Mouse (Mus musculus) midbrain, embryonic 16.5 days (tissue): ENCODE results near the gene Gdf15. TPM values are rescaled to one million over a fixed set of nuclear protein-coding genes. Genes with fewer than 3 reads are reported as not detected.

Source experiments
- ATAC-seq: fragments of 200-750 bp; cut with Nextera tagmentation; 2 replicates; pipeline ENCODE4 v1.8.0; 2017; ENCODE audit warnings: moderate TSS enrichment
- H3K27ac ChIP-seq: fragments of 300-500 bp; sonication (generic); 2 replicates; pipeline ENCODE4 v1.5.1; 2014; ENCODE audit warnings: mild to moderate bottlenecking, low read length, mixed read lengths
- H3K27me3 ChIP-seq: fragments of 300-500 bp; sonication (generic); 2 replicates; pipeline ENCODE4 v1.6.1; 2014; ENCODE audit warnings: low read depth, low read length, mixed read lengths; ENCODE audit not compliant: control insufficient read depth, insufficient read depth
- H3K36me3 ChIP-seq: fragments of 300-500 bp; sonication (generic); 2 replicates; pipeline ENCODE4 v1.6.1; 2014; ENCODE audit warnings: mild to moderate bottlenecking, low read length, moderate library complexity, mixed read lengths; ENCODE audit not compliant: control insufficient read depth, insufficient read depth
- H3K4me1 ChIP-seq: fragments of 300-500 bp; sonication (generic); 2 replicates; pipeline ENCODE4 v1.6.1; 2014; ENCODE audit warnings: mild to moderate bottlenecking, low read length, mixed read lengths; ENCODE audit not compliant: control insufficient read depth, insufficient read depth
- H3K4me2 ChIP-seq: fragments of 300-500 bp; sonication (generic); 2 replicates; pipeline ENCODE4 v1.6.1; 2014; ENCODE audit warnings: mild to moderate bottlenecking, low read length, mixed read lengths
- H3K4me3 ChIP-seq: fragments of 300-500 bp; sonication (generic); 2 replicates; pipeline ENCODE4 v1.5.1; 2014; ENCODE audit warnings: low read depth, mild to moderate bottlenecking, low read length, moderate library complexity, mixed read lengths
- H3K9ac ChIP-seq: fragments of 300-500 bp; sonication (generic); 2 replicates; pipeline ENCODE4 v1.6.1; 2014; ENCODE audit warnings: low read depth, low read length, mixed read lengths
- H3K9me3 ChIP-seq: fragments of 300-500 bp; sonication (generic); replicated peaks from 2 replicates; pipeline ENCODE4 v1.6.1; 2014; ENCODE audit warnings: mild to moderate bottlenecking, low read length, mixed read lengths; ENCODE audit not compliant: control insufficient read depth, poor library complexity, severe bottlenecking
- WGBS: fragments of 180-500 bp; shearing (Covaris S2); extraction: QIAGEN DNeasy Blood & Tissue Kit; methylation state at CpG from one replicate; pipeline ENCODE4 v1.1.7; 2014; 5-methylcytosine and 5-hydroxymethylcytosine counted together
- polyA plus RNA-seq: library from polyadenylated mRNA; unstranded; fragments of >200 nt; fragmentation: Nextera tagmentation; extraction: Ambion mirVana; gene quantifications from 2 replicates; pipeline ENCODE4 v1.2.1, GENCODE M21; 2015

Gene Gdf15
- polyA plus RNA-seq, 1 experiment from 2014 or later, result 0.39 TPM

- peak within 1 kb of the TSS; percentile 95 for H3K27ac ChIP-seq
Measured at GRCm38 (mm10) chr8:70673079-70673856, 41.0 kb upstream of the Gdf15 start, which contains the start of gene Lsm4. TSS of gene Lsm4 (plus strand) at chr8:70673248.

GRCm38 (mm10) chr8:70672325-70673078, 40.2 kb upstream of the Gdf15 start:
- Histone ChIP-seq H3K27ac (peak overlapping the region; percentile 84), H3K9ac (peak overlapping the region; percentile 54), H3K4me1 (peaks cover 9% of the 10 kb centered on the region), H3K4me2 (peak overlapping the region; percentile 56), H3K4me3 (peak overlapping the region; percentile 61), H3K9me3 (no peaks in the 10 kb centered on the region), H3K27me3 (no peaks in the 10 kb centered on the region), H3K36me3 (no peaks in the 10 kb centered on the region)
- 37% methylated on average over 19 of the region's 19 CpGs for WGBS
- peak; percentile 55; the same call in 1 of the 2 replicates for ATAC-seq

More at GRCm38 (mm10) chr8:70673079-70673856, 41.0 kb upstream of the Gdf15 start, which contains the start of gene Lsm4:
- H3K36me3 ChIP-seq, result peaks cover 2% of the 10 kb centered on the region; the same call in 1 of the 2 replicates
- H3K4me2 ChIP-seq, result peak within 1 kb of the TSS; percentile 63
- peak within 1 kb of the TSS; percentile 71 for H3K9ac ChIP-seq
- no peaks in the 10 kb centered on the region for H3K9me3 ChIP-seq
- H3K4me1 ChIP-seq, result peaks cover 9% of the 10 kb centered on the region
- WGBS, result under 1% methylated on average over 60 of the region's 60 CpGs
- H3K4me3 ChIP-seq, result peak within 1 kb of the TSS; percentile 61
- peak; percentile 97 for ATAC-seq
- no peaks in the 10 kb centered on the region for H3K27me3 ChIP-seq

- no peaks in the 10 kb centered on the region for H3K27me3 ChIP-seq
- 58% methylated on average over 10 of the region's 10 CpGs for WGBS
Measured at GRCm38 (mm10) chr8:70671615-70672324, 39.5 kb upstream of the Gdf15 start.

GRCm38 (mm10) chr8:70667071-70667470, 34.8 kb upstream of the Gdf15 start:
- no peak for ATAC-seq

More at GRCm38 (mm10) chr8:70671615-70672324, 39.5 kb upstream of the Gdf15 start:
- Histone ChIP-seq H3K4me3 (no peak overlapping the region), H3K9ac (no peak overlapping the region), H3K4me2 (no peak overlapping the region), H3K27ac (peak overlapping the region; percentile 84; the same call in 1 of the 2 replicates), H3K9me3 (no peaks in the 10 kb centered on the region), H3K36me3 (no peaks in the 10 kb centered on the region), H3K4me1 (peaks cover 9% of the 10 kb centered on the region)
- no peak for ATAC-seq

GRCm38 (mm10) chr8:70665599-70665998, 33.3 kb upstream of the Gdf15 start:
- no peak overlapping the region for H3K9ac ChIP-seq
- no peak overlapping the region for H3K4me2 ChIP-seq
- no peaks in the 10 kb centered on the region for H3K27me3 ChIP-seq
- no peaks in the 10 kb centered on the region for H3K9me3 ChIP-seq
- no peak for ATAC-seq
- H3K36me3 ChIP-seq, result no peaks in the 10 kb centered on the region
- no peak overlapping the region for H3K27ac ChIP-seq
- H3K4me1 ChIP-seq, result no peaks in the 10 kb centered on the region
- WGBS, result 74% methylated on average over 2 of the region's 2 CpGs
- H3K4me3 ChIP-seq, result no peak overlapping the region

More at GRCm38 (mm10) chr8:70667071-70667470, 34.8 kb upstream of the Gdf15 start:
- no peak overlapping the region for H3K4me3 ChIP-seq
- no peak overlapping the region for H3K4me2 ChIP-seq
- H3K27ac ChIP-seq, result no peak overlapping the region
- 62% methylated on average over 5 of the region's 5 CpGs for WGBS
- H3K4me1 ChIP-seq, result no peaks in the 10 kb centered on the region
- H3K9me3 ChIP-seq, result no peaks in the 10 kb centered on the region
- no peak overlapping the region for H3K9ac ChIP-seq
- no peaks in the 10 kb centered on the region for H3K27me3 ChIP-seq
- no peaks in the 10 kb centered on the region for H3K36me3 ChIP-seq

- WGBS, result 86% methylated on average over 3 of the region's 3 CpGs
- Histone ChIP-seq H3K4me3 (no peak overlapping the region), H3K27me3 (no peaks in the 10 kb centered on the region), H3K4me2 (no peak overlapping the region), H3K36me3 (no peaks in the 10 kb centered on the region), H3K27ac (no peak overlapping the region), H3K4me1 (0 out of 2 replicates have a peak, but pooled peaks cover 5% of the 10 kb centered on the region), H3K9ac (no peak overlapping the region), H3K9me3 (no peaks in the 10 kb centered on the region)
- ATAC-seq, result no peak
Measured at GRCm38 (mm10) chr8:70664631-70665030, 32.4 kb upstream of the Gdf15 start.

- Histone ChIP-seq H3K4me3 (no peak overlapping the region), H3K27me3 (no peaks in the 10 kb centered on the region), H3K9me3 (no peaks in the 10 kb centered on the region), H3K9ac (no peak overlapping the region), H3K36me3 (no peaks in the 10 kb centered on the region), H3K4me1 (peaks cover 10% of the 10 kb centered on the region), H3K27ac (no peak overlapping the region; the same call in 1 of the 2 replicates), H3K4me2 (no peak overlapping the region)
- ATAC-seq, result no peak
- 36% methylated on average over 4 of the region's 4 CpGs for WGBS
Measured at GRCm38 (mm10) chr8:70663691-70664090, 31.4 kb upstream of the Gdf15 start.

- Histone ChIP-seq H3K27ac (peak within 1 kb of the TSS; percentile 48; the same call in 1 of the 2 replicates), H3K4me2 (peak within 1 kb of the TSS; percentile 97), H3K27me3 (no peaks in the 10 kb centered on the region), H3K4me3 (peak within 1 kb of the TSS; percentile 79), H3K9me3 (no peaks in the 10 kb centered on the region), H3K9ac (peak within 1 kb of the TSS; percentile 86), H3K4me1 (peaks cover 17% of the 10 kb centered on the region), H3K36me3 (0 out of 2 replicates have a peak, but pooled peaks cover 3% of the 10 kb centered on the region)
- 3% methylated on average over 14 of the region's 14 CpGs for WGBS
- ATAC-seq, result peak; percentile 65
Measured at GRCm38 (mm10) chr8:70660273-70660725, 28.0 kb upstream of the Gdf15 start, which contains the start of gene Pgpep1. TSS of gene Pgpep1 (minus strand) at chr8:70660388.
